26 mouse cellular contexts compared by ENCODE assay signal in the genomic region with DNA sequence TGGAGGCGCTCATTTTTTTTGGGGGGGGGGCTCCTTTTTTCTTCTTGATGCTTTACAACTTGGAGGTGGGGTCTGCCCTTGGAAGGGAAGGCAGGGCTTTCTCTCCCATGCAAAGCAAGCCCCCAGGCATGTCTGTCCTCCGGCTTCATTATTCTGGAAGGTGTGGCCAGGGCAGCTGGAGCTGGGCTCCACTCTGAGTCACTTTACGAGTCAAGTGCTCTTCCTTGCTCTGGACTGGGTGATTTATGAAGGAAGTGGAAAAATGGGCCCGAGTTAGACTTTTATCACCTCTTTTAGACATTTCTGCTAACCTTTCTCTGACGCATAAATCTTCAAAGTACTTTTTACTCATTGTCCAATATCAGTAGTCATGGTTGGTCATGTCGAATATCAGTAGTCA.
"Had no signal": no experiment of that assay in that cellular context is flagged by ENCODE, and none has a peak within 500 bp of the region (broad histone marks: within the 10 kb centered on the region; RNA-seq: fewer than 3 reads in every experiment).

No protein-coding gene starts in this region.

- H3K27ac ChIP-seq: gastrocnemius, adult 2 months; heart, embryonic 10.5 days; hindbrain, embryonic 10.5 days; hindbrain, embryonic 12.5 days; hindbrain, embryonic 14.5 days; intestine, embryonic 15.5 days; kidney, embryonic 15.5 days; kidney, postnatal 0 days; layer of hippocampus, adult 2 months; limb, embryonic 10.5 days; limb, embryonic 12.5 days; liver, embryonic 13.5 days; liver, embryonic 15.5 days had no signal

- DNase-seq: gastrocnemius, adult 2 months; gastrocnemius, postnatal 10 days; gastrocnemius, postnatal 25 days; heart, adult 18-20 months; heart, postnatal 10 days; heart, postnatal 4 days; kidney, adult 18-20 months; kidney, adult 9 months; kidney, postnatal 25 days; kidney, postnatal 4 days; layer of hippocampus, postnatal 36 days; liver; liver, embryonic 13.5 days; liver, postnatal 0 days had no signal

- H3K27me3 ChIP-seq: heart, embryonic 12.5 days; hindbrain, embryonic 12.5 days; intestine, embryonic 15.5 days; kidney, embryonic 15.5 days; liver, embryonic 13.5 days; liver, embryonic 15.5 days had no signal

- H3K36me3 ChIP-seq: hindbrain, embryonic 10.5 days; hindbrain, embryonic 12.5 days; intestine, embryonic 15.5 days; kidney, embryonic 15.5 days; limb, embryonic 10.5 days; limb, embryonic 12.5 days; liver, embryonic 13.5 days; liver, embryonic 15.5 days had no signal

- H3K4me1 ChIP-seq: heart, embryonic 10.5 days; heart, embryonic 12.5 days; hindbrain, embryonic 10.5 days; intestine, embryonic 15.5 days; kidney, embryonic 15.5 days; limb, embryonic 12.5 days; liver, embryonic 13.5 days; liver, embryonic 15.5 days had no signal

- H3K4me3 ChIP-seq: gastrocnemius, adult 2 months; heart, embryonic 10.5 days; heart, embryonic 12.5 days; hindbrain, embryonic 10.5 days; hindbrain, embryonic 12.5 days; intestine, embryonic 15.5 days; kidney, embryonic 15.5 days; layer of hippocampus, adult 2 months; limb, embryonic 10.5 days; limb, embryonic 12.5 days; liver, embryonic 13.5 days; liver, embryonic 15.5 days had no signal
